Mouse (Mus musculus): ENCODE results near the gene Uck2.

The Uck2 gene

DNA sequence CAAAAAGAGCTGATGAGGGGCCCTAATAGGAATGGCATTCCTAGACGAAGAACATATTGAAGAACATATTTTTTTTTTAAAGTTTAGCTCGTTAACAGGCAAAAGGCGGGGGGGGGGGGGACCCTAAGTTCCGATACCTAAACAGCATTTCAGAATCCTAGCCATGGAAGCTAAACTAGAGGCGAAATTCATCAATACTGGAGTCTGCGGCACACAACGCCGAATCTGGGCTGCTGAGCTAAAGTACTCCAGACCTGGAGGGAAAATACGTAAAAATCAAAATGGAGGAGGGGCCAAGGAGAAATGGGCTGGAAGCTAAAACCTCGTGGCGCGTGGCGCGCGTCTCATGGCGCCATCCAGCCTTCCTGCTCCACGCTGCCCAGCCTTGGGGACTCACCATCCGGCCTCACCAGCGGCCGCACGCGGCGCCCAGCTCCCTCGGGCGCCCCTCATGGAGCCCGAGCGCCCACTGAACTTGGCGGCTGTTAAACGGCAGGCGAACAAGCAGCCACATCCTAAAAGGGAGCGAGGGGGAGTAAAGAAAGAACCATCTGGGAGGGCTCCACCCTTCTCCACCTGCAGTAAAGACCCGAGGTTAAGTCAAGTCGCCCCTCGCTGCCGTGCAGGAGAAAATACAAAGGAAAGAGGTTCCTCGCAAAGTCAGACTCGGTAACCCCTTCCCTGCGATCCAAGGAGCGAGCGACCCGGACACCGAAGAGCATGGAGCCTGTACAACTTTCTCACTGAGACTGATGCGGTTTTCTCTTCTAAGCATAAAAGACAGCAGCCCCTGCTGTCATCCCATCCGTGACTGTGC lies 1.5 kb downstream of the Uck2 start:
- DNase-seq (ENCODE audit: low spot score): peak; percentile 82

DNA sequence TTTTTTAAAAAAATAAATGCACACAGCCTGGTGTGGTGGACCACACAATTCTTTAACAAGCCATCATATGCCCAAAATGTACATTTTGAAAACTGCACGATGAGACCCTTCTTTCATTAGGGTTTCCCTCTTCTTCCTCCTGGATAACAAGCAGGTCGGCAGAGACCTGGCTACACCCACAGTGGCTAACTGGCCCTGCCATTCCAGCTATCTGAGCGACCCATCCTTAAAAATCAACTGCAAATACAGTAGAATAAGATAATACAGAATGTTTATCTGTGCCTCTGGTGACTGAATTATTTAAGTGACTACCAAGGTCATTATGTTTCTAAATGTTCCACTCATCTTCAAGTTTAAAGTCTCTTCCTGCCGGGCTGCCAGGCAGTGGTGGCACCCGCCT lies 2.4 kb downstream of the Uck2 start:
- no peak for DNase-seq (ENCODE audit: low spot score)

DNA sequence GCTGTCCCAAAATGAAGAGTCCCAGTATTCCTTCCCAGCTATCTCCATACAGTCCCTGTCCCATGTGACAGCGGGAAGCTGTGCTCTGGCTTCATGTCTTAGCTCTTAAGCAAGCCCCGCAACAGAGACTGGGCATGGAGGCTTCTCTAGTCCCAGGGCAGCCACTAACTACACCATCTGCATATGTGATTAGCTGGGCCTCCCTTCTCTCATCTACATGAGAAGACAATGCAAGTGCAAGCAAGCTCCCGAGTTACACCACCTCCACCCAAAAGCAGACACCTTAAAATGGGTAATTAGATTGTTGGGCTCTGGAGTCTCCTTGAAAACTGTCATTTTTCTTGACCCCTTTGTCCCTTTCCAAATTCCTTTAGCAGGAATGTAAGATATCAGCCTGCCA lies 3.0 kb downstream of the Uck2 start:
- DNase-seq (ENCODE audit: low spot score): no peak

DNA sequence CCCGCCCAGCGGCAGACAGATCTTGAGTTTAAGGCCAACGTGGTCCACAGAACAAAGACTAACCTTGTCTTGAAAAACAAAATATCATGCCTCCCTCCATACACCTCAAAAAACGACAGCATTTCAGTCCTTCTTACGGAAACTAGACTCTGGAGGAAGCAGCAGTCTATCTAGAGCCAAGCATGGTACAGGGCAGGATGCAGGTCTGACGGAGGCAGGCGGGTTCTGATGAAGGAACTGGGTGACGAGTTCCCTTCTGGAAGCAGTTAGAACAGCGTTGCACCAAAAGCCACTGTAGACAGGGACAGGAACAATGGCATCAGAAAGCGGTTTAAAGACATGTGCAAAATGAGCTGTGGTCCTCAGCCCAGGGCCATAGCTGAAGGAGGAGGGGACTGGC lies 5.1 kb downstream of the Uck2 start:
- DNase-seq (ENCODE audit: low spot score): no peak

DNA sequence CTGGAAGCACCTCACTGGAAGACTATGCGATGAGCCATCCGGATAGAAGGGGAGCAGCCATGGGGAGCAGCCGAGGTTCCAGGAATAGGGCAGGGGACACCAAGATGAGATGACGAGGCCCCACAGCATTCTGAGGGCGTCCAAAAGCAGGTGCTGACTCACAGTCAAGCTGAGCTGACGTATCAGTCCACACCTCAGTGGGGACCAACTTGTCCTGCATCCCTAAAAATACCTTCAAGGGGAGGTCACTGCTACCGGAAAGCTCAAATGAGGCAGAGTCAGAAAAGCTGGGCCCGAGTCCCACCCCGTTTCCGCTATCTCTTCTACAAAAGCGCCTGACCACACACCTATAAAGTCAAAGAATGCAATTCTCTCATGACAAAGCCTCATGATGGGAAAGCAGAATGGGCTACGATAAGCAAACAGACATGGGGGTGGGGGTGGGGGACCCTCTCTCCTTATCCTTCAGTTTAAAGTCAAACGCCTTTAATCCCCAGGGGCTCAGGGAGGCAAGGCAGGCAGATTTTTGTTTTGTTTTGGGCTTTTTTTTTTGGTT lies 5.9 kb downstream of the Uck2 start:
- no peak for DNase-seq (ENCODE audit: low spot score)

DNA sequence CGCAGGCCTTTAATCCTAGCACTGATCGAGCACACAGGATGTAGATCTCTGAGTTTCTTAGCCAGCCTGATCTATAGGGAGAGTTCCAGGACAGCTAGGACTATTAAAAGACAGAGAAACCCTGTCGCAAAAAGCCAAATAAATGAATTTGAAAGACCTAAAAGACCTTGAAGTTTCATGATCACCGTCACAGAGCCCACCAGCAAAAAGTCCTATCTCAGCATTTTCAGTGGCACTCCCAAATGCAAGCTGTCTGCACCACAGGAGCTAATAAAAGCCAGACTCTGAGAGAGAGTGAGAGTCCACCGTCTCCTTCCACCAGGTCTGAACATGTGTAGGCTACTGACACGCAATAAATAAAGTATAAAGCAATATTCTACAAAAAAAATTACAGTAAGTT lies 6.7 kb downstream of the Uck2 start:
- DNase-seq (ENCODE audit: low spot score): no peak

DNA sequence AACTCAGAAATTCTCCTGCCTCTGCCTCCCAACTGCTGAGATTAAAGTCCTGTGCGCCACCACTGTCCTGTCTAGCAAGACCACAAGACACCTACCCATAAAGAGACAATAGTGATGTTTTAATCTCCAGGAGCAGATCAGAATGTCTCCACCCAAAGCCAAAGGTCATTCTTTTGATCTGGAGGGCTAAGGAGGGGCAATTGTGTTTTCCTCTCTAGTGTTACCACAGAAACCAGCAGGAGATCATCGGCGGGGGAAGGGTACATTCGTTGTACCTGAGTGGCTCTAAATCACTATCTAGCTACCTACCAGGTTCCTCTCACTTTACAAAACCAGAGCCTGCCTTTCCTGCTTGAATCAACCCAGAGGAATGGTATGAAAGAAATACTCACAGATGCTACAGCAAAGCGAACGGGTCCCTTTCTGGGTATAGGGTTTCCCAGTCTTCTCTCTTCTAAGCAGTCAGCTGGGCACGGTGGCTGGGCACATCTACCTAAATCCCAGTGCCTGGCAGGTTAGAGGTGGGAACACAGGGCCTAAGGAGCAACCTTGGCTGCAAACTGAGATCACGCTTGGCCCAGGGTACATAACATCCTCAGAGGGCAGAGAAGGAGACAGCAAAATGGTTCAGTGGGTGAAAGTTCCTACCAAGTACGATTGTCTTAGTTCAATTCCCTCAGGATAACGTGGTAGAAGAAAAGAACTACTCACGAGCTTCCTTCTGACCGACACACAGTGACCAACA lies 10.3 kb downstream of the Uck2 start:
- no peak for DNase-seq (ENCODE audit: low spot score)

DNA sequence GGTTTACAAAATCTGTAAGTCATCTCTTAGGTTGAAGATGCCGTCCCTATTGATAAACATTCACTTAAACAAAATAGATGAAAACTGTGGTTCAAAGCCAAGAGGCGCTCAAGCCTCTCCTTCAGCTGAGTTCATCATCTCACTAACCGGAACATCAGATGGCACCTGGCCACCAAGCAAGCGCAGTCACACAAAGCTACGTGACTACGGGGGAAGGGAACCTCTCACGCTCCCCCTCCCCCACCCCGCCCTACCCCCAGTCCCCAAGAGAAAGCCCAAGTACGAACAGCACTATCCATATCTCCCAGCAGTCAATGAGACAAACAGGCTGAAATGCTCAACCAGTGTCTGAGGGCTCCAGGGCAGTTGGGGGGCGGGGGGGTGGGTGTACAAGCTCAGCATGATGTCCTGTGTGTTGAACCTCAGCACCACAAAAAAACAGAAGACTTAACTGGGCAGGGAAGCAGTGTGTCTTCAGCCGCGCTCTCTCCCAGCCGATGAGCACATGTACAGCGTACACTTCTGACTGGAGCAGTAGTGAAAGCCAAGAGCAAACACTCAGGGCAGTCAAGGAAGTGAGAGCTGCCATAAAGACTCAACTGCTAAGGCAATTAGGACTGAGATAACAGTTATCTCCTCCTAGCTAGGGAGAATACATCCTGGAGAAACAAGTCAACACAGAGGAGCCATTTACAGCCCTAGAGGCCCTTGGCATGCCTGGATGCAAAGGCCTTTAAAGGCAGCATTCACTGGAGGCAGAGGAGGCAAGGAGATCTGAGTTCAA lies 11.5 kb downstream of the Uck2 start:
- no peak for DNase-seq (ENCODE audit: low spot score)

DNA sequence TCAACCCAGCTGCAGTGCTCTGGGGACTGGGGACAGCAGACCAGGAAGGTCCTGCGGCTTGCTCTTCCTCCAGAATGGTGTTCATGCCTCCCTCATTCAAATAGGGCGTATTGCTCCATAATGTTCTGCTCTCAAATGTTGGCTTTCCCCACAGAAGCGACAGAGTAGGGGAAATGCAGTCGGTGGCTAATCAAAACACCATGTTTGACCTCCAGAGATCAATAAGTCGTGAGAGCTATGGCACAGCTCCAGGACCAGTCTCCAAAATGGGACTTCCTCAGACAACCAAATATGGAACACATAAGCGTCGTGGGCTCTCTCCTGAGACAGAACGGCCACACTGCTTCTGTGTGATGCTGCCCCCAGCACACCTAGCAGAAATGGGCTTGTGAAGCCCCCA lies 13.3 kb downstream of the Uck2 start:
- no peak for DNase-seq (ENCODE audit: low spot score)

DNA sequence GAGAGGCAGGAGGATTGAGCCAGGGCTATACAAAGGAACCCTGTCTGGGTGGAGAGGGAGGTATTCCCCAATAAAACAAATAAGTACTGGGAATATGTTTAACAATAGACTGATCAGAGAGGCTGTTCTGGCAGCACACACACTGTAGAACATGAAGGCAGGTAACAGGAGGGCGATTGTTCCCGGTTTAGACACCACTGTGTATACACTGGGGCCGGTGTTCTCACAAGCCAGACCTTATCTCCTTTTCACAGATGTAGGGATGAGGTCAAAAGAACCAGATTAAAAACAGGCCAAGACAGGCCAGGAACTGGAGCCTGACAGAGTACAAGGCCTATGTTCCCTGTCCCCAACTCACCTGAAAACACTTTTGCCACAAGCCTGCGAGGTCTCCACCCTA lies 13.8 kb downstream of the Uck2 start:
- no peak for DNase-seq (ENCODE audit: low spot score)

DNA sequence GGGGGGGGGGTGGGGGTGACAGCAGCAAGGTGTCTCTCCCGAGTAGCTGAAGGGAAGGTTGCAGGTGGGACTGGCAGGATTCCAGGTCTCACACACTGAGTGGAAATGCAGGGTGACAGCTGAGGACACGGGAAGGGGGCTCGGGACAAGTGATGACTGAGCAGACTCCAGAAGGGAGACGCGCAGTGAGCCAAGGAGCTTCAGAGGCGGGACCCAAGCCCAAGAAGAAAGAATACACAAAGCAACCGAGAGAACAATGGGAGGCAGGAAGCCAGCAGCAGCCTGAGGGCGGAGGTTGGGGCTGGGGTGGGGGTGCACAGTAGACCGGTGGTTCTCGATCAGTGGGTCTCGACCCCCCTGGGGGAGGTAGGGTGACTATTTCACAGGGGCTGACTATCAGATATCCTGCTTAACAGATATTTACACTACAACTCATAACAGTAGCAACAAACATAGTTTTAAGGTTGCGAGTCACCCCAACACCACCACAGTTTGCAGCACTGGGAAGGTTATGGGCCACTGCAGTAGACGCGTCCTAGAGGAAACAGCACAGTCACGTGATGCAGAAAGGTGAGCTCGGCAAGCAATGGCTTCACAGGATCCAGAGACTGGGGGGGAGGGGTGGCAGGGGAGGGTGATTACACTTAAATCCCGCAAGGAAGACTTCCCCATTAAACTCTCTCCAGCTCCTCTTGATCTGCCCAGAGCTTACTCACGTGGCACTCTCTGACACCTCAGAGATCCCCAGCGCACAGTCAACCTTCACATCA lies 14.6 kb downstream of the Uck2 start:
- DNase-seq (ENCODE audit: low spot score): peak; percentile 58

DNA sequence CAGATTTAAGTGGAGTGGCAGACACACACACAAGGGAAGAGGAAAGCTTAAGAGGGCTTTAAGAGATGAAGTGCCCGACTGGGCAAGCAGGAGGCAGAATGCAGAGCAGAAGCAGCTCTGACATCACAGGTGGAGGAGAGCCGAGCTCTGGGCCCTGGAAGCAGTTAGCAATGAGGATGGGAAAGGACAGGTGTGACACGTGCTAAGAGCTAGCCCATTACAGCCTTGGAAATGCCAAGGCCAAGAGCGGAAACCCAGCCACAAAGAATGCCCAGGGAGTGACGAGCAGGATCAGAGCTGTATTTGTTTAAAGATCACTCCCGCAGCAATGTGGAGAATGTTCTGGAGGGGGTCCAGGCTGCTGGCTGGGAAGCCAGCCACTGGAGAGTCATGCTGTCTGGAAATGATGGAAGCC lies 15.3 kb downstream of the Uck2 start:
- no peak for DNase-seq (ENCODE audit: low spot score)

DNA sequence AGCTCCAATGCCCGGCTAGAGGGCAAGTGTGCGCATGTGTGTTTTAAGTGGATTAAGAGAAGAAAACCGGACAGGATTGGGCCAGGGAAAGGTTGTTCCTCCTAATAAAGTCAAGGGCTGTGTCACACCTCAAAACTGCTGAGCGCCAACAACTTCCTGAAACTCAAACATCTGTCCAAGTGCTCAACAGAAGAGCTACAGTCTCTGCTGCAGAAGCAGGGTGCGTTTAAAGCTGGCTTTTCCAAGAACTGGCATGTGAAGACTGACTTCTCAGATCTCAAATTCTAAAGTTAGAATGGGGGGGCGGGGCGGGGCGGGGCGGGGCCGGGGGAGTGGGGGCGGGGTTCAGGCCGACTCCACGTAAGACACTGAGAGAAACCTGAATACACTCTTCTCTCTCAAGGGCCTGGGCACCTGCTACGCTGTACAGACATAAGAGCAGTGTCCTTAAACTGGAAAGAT lies 15.7 kb downstream of the Uck2 start:
- DNase-seq (ENCODE audit: low spot score): no peak

DNA sequence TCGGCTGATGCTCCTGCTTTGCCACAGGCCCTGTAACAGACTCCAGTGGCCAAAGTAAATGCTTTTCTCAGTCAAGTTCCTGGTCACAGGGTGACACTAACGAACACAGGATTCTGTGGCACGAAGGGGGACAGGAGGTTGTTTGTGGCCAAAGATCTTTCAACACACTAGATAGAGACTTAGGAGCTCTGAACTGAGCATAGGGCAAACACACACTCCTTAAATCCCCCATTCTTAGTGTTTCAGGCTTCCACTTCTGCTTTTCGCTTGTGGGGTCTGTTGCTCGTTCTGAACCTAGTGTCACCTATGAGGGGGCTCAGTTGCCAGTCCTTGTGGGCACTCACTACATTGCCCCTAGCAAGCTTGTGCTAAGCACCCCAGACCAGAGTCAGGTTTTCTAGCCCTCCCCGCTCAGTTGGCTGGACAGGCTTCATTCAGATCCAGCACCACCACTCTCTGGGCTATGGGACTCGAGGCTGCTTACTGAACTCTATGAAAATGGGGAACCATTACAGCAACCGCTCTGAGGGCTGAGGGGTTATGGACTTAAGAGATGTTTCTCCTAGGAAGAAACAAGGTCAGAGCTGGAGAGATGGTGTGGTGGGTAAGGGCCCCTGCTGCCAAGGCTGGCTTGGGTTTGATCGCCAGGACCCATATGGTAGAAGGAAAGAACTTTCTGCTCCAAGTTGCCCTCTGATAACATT lies 16.6 kb downstream of the Uck2 start:
- no peak for DNase-seq (ENCODE audit: low spot score)

DNA sequence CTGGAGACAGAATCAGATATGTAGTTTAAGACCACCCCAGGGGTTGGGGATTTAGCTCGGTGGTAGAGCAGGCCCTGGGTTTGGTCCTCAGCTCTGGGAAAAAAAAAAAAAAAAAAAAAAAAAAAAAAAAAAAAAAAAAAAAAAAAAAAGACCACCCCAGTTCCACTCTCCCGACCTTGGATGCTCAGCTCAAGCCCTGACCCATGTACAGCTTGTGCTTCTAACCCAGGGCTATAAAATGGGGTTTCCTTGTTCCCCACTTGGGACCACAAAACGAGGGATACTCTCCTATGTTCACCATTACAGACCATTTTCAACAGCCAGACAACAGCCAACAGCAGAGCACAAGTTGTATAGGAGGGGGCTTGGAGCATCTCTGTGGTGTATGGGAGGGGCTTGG lies 18.4 kb downstream of the Uck2 start:
- no peak for DNase-seq (ENCODE audit: low spot score)

DNA sequence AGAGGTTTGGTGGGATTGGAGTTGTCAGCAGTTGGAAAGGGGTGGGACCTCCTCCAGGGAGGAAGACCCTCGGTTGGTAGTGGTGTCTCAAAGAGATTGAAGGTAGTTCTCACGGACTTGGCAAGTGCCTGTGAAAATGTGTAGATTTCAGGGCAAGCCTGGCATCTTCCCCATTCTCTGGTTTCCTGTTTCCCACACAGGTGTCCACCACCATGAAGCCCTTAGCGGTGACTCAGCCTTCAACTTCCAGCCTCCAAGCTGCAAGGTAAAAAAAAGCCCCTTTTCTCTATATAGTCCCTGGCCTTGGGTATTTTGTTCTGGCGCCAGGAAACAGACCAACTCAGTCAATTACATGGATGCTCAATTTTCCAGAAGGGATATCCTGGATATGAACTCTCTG lies 19.8 kb downstream of the Uck2 start:
- no peak for DNase-seq (ENCODE audit: low spot score)

DNA sequence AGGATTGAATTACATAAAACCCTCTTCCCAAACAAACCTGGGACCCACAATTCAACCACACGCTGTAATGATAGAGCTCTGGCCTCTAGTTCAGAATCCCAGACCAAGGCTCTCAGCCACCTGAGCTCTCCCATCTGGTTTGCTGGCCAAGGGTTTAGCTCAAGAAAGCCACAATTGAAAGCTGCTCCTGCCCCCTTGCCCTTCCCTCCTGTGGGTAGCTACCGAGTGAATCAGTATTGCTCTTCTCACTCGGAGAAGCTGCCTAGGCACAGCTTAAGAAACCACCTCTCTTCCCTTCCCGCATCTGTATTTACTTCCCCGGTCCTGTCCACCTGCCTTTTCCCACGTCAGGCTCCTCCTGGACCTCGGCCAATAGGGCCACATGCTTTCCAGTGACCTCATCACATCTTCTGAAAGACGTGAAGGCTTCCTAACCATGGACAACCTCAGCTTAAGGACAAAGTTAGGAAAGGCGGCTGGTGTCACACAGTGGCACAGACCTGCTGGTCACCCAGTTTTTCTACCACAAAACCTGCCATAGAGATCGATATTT lies 22.6 kb downstream of the Uck2 start:
- DNase-seq (ENCODE audit: low spot score): no peak

DNA sequence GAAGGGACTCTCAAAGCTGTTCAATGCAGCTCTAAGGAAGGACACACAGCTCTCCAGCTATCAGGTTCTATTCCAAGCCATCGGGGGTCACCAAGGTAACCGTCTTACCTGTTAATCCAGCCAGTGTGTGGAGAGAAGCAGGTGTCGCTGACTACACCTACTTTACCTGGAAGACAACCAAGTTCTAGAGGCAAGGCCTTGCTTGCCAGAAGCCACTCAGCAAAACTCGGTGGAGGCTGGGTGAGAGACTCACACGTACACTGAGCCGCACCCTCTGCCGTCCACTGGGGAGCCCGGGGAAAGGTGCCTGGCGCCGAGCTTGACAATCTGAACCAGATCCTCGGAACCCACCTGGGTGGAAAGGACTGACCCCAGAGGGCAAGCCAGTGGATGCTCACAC lies 23.4 kb downstream of the Uck2 start:
- DNase-seq (ENCODE audit: low spot score): no peak

DNA sequence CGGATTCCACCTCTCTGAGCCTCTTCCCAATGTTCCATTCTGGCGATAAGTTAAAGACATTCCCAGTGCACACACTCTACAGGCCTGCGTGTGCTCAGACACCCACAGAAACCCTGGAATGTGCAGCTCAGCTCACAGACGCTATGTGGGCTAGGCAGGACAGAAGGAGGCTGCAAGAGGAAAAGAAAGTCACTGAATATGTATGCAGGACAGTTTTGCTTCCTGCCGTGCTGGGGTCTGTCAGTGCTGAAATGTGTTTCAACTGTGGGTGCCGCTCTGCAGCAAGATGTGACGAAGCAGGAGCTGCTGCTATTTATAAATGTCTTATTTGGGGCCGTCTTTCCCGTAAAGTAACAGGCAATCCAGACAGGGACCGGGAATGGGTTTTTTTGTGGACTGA lies 25.4 kb downstream of the Uck2 start:
- no peak for DNase-seq (ENCODE audit: low spot score)

DNA sequence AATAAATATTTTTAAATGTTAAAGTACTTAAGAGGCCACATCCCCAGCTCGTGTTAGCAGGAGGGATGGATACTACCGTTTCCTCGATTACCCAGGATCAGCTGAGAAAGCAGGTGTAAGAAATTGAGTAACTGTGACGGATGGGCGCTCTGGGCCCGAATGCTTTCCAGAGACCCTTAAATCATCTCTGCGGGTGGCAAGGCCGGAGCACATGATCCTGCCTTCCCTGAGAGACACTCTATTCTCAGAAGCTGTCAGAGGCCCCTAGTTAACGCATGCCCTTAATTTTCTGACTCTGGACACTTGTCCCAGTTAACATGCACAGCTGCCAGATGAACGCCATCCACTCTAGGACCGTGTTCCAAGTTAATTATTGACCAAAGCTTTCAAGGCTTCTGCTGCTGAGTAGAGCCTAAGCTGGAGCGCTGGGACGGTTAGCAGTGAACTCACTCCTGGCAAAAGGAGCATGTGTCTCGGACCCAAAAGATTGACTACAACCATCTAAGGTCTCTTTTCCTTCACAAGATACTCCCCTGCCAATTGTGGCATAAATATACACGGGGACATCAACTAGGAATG lies 28.3 kb downstream of the Uck2 start:
- DNase-seq (ENCODE audit: low spot score): no peak

All from embryo, embryonic 10.5 days (tissue).